Mouse (Mus musculus) MEL (cell line): Measurements from ENCODE around the gene Inpp1. TPM values are rescaled to one million over a fixed set of nuclear protein-coding genes. Genes with fewer than 3 reads are reported as not detected.

ENCODE experiments used
- DNase-seq: peaks from one replicate; pipeline ENCODE4 v3.0.0; 2011; ENCODE audit warnings: low read depth, low spot score
- H3K27ac ChIP-seq: 2 replicates; pipeline ENCODE4 v1.5.1; 2012; ENCODE audit warnings: low read depth, mild to moderate bottlenecking, control low read depth, low read length, moderate library complexity; ENCODE audit not compliant: control insufficient read depth
- H3K27me3 ChIP-seq, 2 experiments: fragments of 150-350 bp in 1 of 2; sonication (generic) in 1 of 2; 2 replicates each; pipeline ENCODE4 v1.6.1; 2012; ENCODE audit warnings: low read length in 2 of 2, mild to moderate bottlenecking in 2 of 2, improper control_type of control experiment in 1 of 2, moderate library complexity in 1 of 2; ENCODE audit not compliant: insufficient read depth in 2 of 2, control insufficient read depth in 1 of 2
- H3K36me3 ChIP-seq, 2 experiments: 2 replicates each; pipeline ENCODE4 v1.6.1; 2012 to 2014; ENCODE audit warnings: low read length in 2 of 2, improper control_type of control experiment in 1 of 2, inconsistent platforms in 1 of 2, mild to moderate bottlenecking in 1 of 2; ENCODE audit not compliant: insufficient read depth in 2 of 2, control insufficient read depth in 1 of 2
- H3K4me1 ChIP-seq, 2 experiments: fragments of 150-350 bp in 1 of 2; sonication (generic) in 1 of 2; 2 replicates each; pipeline ENCODE4 v1.6.1; 2012; ENCODE audit warnings: low read length in 2 of 2, improper control_type of control experiment in 1 of 2, mild to moderate bottlenecking in 1 of 2; ENCODE audit not compliant: insufficient read depth in 2 of 2, control insufficient read depth in 1 of 2
- H3K4me3 ChIP-seq, 2 experiments: fragments of 150-350 bp in 1 of 2; sonication (generic) in 1 of 2; 2 replicates each; pipeline ENCODE4 v1.5.1; 2012; ENCODE audit warnings: low read depth in 2 of 2, low read length in 2 of 2, mild to moderate bottlenecking in 2 of 2, moderate library complexity in 2 of 2, control low read depth in 1 of 2, improper control_type of control experiment in 1 of 2; ENCODE audit not compliant: control insufficient read depth in 1 of 2, insufficient read depth in 1 of 2
- H3K79me2 ChIP-seq: 2 replicates; pipeline ENCODE4 v1.6.1; 2012; ENCODE audit warnings: mild to moderate bottlenecking, low read length, moderate library complexity; ENCODE audit not compliant: control insufficient read depth, poor library complexity, insufficient read depth
- H3K9ac ChIP-seq: 2 replicates; pipeline ENCODE4 v1.6.1; 2012; ENCODE audit warnings: low read depth, mild to moderate bottlenecking, control low read depth, low read length, moderate library complexity; ENCODE audit not compliant: control insufficient read depth, poor library complexity, severe bottlenecking
- H3K9me3 ChIP-seq: fragments of 150-350 bp; sonication (generic); replicated peaks from 2 replicates; pipeline ENCODE4 v1.6.1; 2012; ENCODE audit warnings: mild to moderate bottlenecking, low read length, improper control_type of control experiment, moderate library complexity; ENCODE audit not compliant: insufficient read depth
- CHD1 ChIP-seq: IDR thresholded peaks from 2 replicates; pipeline ENCODE4 v1.6.1; 2012; ENCODE audit warnings: low read depth, mild to moderate bottlenecking, inconsistent platforms, low read length, improper control_type of control experiment
- CHD2 ChIP-seq: IDR thresholded peaks from 2 replicates; pipeline ENCODE4 v1.6.1; 2011; ENCODE audit warnings: low read length, improper control_type of control experiment
- E2F4 ChIP-seq: IDR thresholded peaks from 2 replicates; pipeline ENCODE4 v1.6.1; 2011; ENCODE audit warnings: low read depth, low read length, improper control_type of control experiment, borderline replicate concordance
- ELF1 ChIP-seq: IDR thresholded peaks from 2 replicates; pipeline ENCODE4 v1.6.1; 2014; ENCODE audit warnings: low read depth, mild to moderate bottlenecking, inconsistent platforms, low read length, improper control_type of control experiment, moderate library complexity
- ETS1 ChIP-seq: IDR thresholded peaks from 2 replicates; pipeline ENCODE4 v1.6.1; 2012; ENCODE audit warnings: low read depth, mild to moderate bottlenecking, inconsistent platforms, low read length, improper control_type of control experiment, moderate library complexity
- GABPA ChIP-seq: IDR thresholded peaks from 2 replicates; pipeline ENCODE4 v1.6.1; 2012; ENCODE audit warnings: low read depth, mild to moderate bottlenecking, inconsistent platforms, low read length, improper control_type of control experiment, moderate library complexity
- GATA1 ChIP-seq: IDR thresholded peaks from 2 replicates; pipeline ENCODE4 v1.6.1; 2011; ENCODE audit warnings: low read depth, low read length, improper control_type of control experiment
- HCFC1 ChIP-seq: IDR thresholded peaks from 2 replicates; pipeline ENCODE4 v1.6.1; 2012; ENCODE audit warnings: low read depth, mild to moderate bottlenecking, inconsistent platforms, low read length, improper control_type of control experiment, moderate library complexity
- JUND ChIP-seq: IDR thresholded peaks from 2 replicates; pipeline ENCODE4 v1.6.1; 2011; ENCODE audit warnings: low read depth, mild to moderate bottlenecking, improper control_type of control experiment, low read length
- MAFK ChIP-seq: IDR thresholded peaks from 2 replicates; pipeline ENCODE4 v1.6.1; 2011; ENCODE audit warnings: low read depth, mild to moderate bottlenecking, low read length, improper control_type of control experiment, borderline replicate concordance
- MAX ChIP-seq: IDR thresholded peaks from 2 replicates; pipeline ENCODE4 v1.6.1; 2011; ENCODE audit warnings: low read length, improper control_type of control experiment
- MAZ ChIP-seq: IDR thresholded peaks from 2 replicates; pipeline ENCODE4 v1.6.1; 2012; ENCODE audit warnings: low read depth, mild to moderate bottlenecking, inconsistent platforms, low read length, improper control_type of control experiment
- MEF2A ChIP-seq: IDR thresholded peaks from 2 replicates; pipeline ENCODE4 v1.6.1; 2014; ENCODE audit warnings: low read depth, mild to moderate bottlenecking, inconsistent platforms, low read length, improper control_type of control experiment; ENCODE audit not compliant: poor library complexity, insufficient replicate concordance, severe bottlenecking; ENCODE audit errors: extremely low read depth
- MYC ChIP-seq: IDR thresholded peaks from 2 replicates; pipeline ENCODE4 v1.6.1; 2011; ENCODE audit warnings: low read depth, mild to moderate bottlenecking, low read length, improper control_type of control experiment, moderate library complexity
- NELFE ChIP-seq: IDR thresholded peaks from 2 replicates; pipeline ENCODE4 v1.6.1; 2011; ENCODE audit warnings: low read depth, low read length, improper control_type of control experiment
- NRF1 ChIP-seq: IDR thresholded peaks from 2 replicates; pipeline ENCODE4 v1.6.1; 2014; ENCODE audit warnings: low read depth, mild to moderate bottlenecking, inconsistent platforms, low read length, improper control_type of control experiment, moderate library complexity; ENCODE audit not compliant: poor library complexity, insufficient read depth, severe bottlenecking
- POLR2A ChIP-seq, 2 experiments: IDR thresholded peaks; 2 replicates each; pipeline ENCODE4 v1.6.1; 2011 to 2012; ENCODE audit warnings: low read length in 2 of 2, mild to moderate bottlenecking in 2 of 2, control low read depth in 1 of 2, improper control_type of control experiment in 1 of 2, low read depth in 1 of 2, moderate library complexity in 1 of 2; ENCODE audit not compliant: control insufficient read depth in 1 of 2, insufficient read depth in 1 of 2, poor library complexity in 1 of 2
- POLR2AphosphoS2 ChIP-seq: IDR thresholded peaks from 2 replicates; pipeline ENCODE4 v1.6.1; 2011; ENCODE audit warnings: low read length, improper control_type of control experiment
- POLR2AphosphoS5 ChIP-seq: IDR thresholded peaks from 2 replicates; pipeline ENCODE4 v1.6.1; 2012; ENCODE audit warnings: low read depth, borderline replicate concordance, mild to moderate bottlenecking, inconsistent platforms, low read length, moderate library complexity, mixed read lengths
- SMC3 ChIP-seq: IDR thresholded peaks from 2 replicates; pipeline ENCODE4 v1.6.1; 2011; ENCODE audit warnings: low read depth, low read length, improper control_type of control experiment
- TAL1 ChIP-seq: IDR thresholded peaks from 2 replicates; pipeline ENCODE4 v1.6.1; 2012; ENCODE audit warnings: mild to moderate bottlenecking, inconsistent platforms, low read length, moderate library complexity, mixed read lengths
- TCF12 ChIP-seq: IDR thresholded peaks from 2 replicates; pipeline ENCODE4 v1.6.1; 2014; ENCODE audit warnings: low read depth, mild to moderate bottlenecking, inconsistent platforms, low read length, improper control_type of control experiment, moderate library complexity
- UBTF ChIP-seq: IDR thresholded peaks from 2 replicates; pipeline ENCODE4 v1.6.1; 2012; ENCODE audit warnings: low read depth, mild to moderate bottlenecking, inconsistent platforms, low read length, improper control_type of control experiment, moderate library complexity, borderline replicate concordance; ENCODE audit not compliant: insufficient read depth
- USF1 ChIP-seq: IDR thresholded peaks from 2 replicates; pipeline ENCODE4 v1.6.1; 2014; ENCODE audit warnings: low read depth, mild to moderate bottlenecking, inconsistent platforms, low read length, improper control_type of control experiment, moderate library complexity
- USF2 ChIP-seq, 2 experiments: IDR thresholded peaks; 2 replicates each; pipeline ENCODE4 v1.6.1; 2011 to 2012; ENCODE audit warnings: improper control_type of control experiment in 2 of 2, low read length in 2 of 2, borderline replicate concordance in 1 of 2, inconsistent platforms in 1 of 2, low read depth in 1 of 2, mild to moderate bottlenecking in 1 of 2; ENCODE audit not compliant: insufficient read depth in 1 of 2
- ZC3H11A ChIP-seq: IDR thresholded peaks from 2 replicates; pipeline ENCODE4 v1.6.1; 2012; ENCODE audit warnings: low read depth, mild to moderate bottlenecking, inconsistent platforms, low read length, improper control_type of control experiment
- ZKSCAN1 ChIP-seq: IDR thresholded peaks from 2 replicates; pipeline ENCODE4 v1.6.1; 2012; ENCODE audit warnings: low read depth, mild to moderate bottlenecking, inconsistent platforms, low read length, improper control_type of control experiment, moderate library complexity
- polyA plus RNA-seq, 2 experiments: library from polyadenylated mRNA; stranded (reverse) in 1 of 2; unstranded in 1 of 2; fragments of >175 nt in 1 of 2; fragments of >200 nt in 1 of 2; gene quantifications; 2 replicates each; pipeline versions ENCODE4 v1.2.1 to v1.2.4; 2012; ENCODE audit warnings: low replicate concordance in 2 of 2, low read depth in 1 of 2; ENCODE audit not compliant: insufficient read length in 2 of 2, insufficient read depth in 1 of 2, missing spikeins in 1 of 2
- total RNA-seq: library from RNA; depleted of rRNA; stranded (reverse); fragments of 300-350 nt; gene quantifications from 2 replicates; pipeline ENCODE4 v1.2.3, GENCODE M21; 2012

Gene Inpp1
- total and polyA plus RNA-seq, 3 experiments = 0.96 to 5.9 TPM; not detected in 1

DNA sequence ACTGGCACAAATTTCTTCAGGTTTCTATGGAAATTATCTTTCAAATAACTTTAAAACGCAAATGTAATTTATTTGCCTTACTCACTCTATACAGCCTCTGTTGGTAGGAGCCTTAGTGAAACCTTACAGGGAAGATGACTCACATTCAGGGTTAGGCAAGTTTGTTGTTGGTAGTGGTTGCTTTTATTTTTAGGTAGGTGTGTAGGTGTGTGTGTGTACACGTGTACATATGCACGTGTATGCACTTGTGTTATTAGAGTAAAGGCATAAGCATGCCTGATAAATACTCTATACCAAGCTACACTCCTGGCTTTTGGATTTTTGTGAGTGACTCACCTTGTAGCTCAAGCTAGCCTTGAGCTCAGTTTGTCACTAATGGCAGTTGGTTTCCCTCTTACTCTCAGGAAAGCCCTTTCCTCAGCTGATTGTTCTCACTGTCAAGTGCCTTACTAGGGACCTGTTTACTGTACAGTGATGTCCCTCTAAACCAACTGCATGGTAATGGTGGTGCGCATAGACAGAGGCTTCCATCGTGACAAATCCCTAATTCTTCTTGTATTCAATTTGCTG, 15.0 kb downstream of the Inpp1 start:
- no peaks in the 10 kb centered on the region for H3K27me3 ChIP-seq
- no peak overlapping the region for H3K4me3 ChIP-seq
- TF ChIP-seq NRF1 = no peak
- no peak for TF ChIP-seq CHD1
- TF ChIP-seq MEF2A = no peak
- no peak for TF ChIP-seq ZC3H11A
- no peak for TF ChIP-seq POLR2AphosphoS2
- no peak for TF ChIP-seq USF1
- no peak for TF ChIP-seq GATA1
- no peak for TF ChIP-seq MAZ
- no peak for TF ChIP-seq GABPA
- TF ChIP-seq JUND = no peak
- no peak for TF ChIP-seq ZKSCAN1
- TF ChIP-seq NELFE = no peak
- no peak for TF ChIP-seq MAX
- no peak for TF ChIP-seq CHD2
- no peak overlapping the region for H3K9ac ChIP-seq
- peaks cover 9 to 10% of the 10 kb centered on the region in 2 experiments for H3K4me1 ChIP-seq
- H3K9me3 ChIP-seq = no peaks in the 10 kb centered on the region
- H3K27ac ChIP-seq = no peak overlapping the region
- peak; percentile 19 for DNase-seq
- H3K79me2 ChIP-seq = no peaks in the 10 kb centered on the region
- peaks cover 0 to 11% of the 10 kb centered on the region in 2 experiments; a peak in 2 of 4 replicates for H3K36me3 ChIP-seq

DNA sequence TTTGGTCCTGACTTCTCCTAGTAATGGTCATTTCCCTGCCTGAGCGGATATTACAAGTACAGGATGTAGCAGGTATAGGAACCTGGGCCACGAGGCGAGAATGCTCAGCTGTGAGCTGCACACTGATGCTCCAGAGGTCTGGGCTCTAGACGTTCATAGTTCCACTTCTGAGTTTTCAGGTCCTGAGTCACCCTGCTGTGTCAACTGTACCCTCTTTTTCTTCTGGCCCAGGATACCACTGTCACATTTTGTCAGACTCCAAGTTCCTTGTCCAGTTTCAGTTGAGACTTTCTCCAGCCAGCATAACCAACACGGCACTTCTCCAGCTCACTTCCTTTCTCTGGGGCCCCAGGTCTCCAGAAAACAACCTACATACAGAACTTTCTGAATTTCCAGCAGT, 15.8 kb downstream of the Inpp1 start:
- TF ChIP-seq ETS1 (no peak), USF2 (IDR thresholded peaks at IDR 0.05; ENCODE audit: borderline replicate concordance in 1 of 2, insufficient read depth in 1 of 2, low read depth in 1 of 2, low read length in 2 of 2) (no peak), TCF12 (no peak), MAZ (no peak), USF1 (no peak), E2F4 (no peak), MYC (no peak), POLR2A (IDR thresholded peaks at IDR 0.05; ENCODE audit: control insufficient read depth in 1 of 2, insufficient read depth in 1 of 2, low read depth in 1 of 2, low read length in 2 of 2, poor library complexity in 1 of 2) (no peak), SMC3 (no peak), GATA1 (no peak), ZKSCAN1 (no peak), ELF1 (no peak), HCFC1 (no peak), UBTF (no peak), MAFK (no peak), TAL1 (no peak), POLR2AphosphoS5 (no peak)
- Histone ChIP-seq H3K79me2 (no peaks in the 10 kb centered on the region), H3K9me3 (no peaks in the 10 kb centered on the region), H3K4me3 (no peak overlapping the region), H3K36me3 (peaks cover 0 to 11% of the 10 kb centered on the region in 2 experiments; a peak in 2 of 4 replicates), H3K9ac (no peak overlapping the region), H3K27me3 (no peaks in the 10 kb centered on the region), H3K4me1 (peaks cover 9 to 10% of the 10 kb centered on the region in 2 experiments), H3K27ac (no peak overlapping the region)
- peak; percentile 20 for DNase-seq
